Mouse (Mus musculus) limb, embryonic 13.5 days (tissue): ENCODE data around the gene Lrfn1. TPM values are rescaled to one million over a fixed set of nuclear protein-coding genes. Genes with fewer than 3 reads are reported as not detected.
A peak's percentile ranks its signal among the peaks of the same experiment; 100 is the strongest.

Source experiments
- ATAC-seq: fragments of 200-750 bp; cut with Nextera tagmentation; 2 replicates; pipeline ENCODE4 v1.8.0; 2017; ENCODE audit warnings: low read depth, moderate number of reproducible peaks, moderate TSS enrichment; ENCODE audit not compliant: low FRiP score
- H3K27ac ChIP-seq: fragments of 300-500 bp; sonication (generic); 2 replicates; pipeline ENCODE4 v1.5.1; 2015; ENCODE audit warnings: inconsistent platforms, mild to moderate bottlenecking, moderate library complexity
- H3K27me3 ChIP-seq: fragments of 300-500 bp; sonication (generic); 2 replicates; pipeline ENCODE4 v1.6.1; 2015; ENCODE audit warnings: mild to moderate bottlenecking, inconsistent platforms
- H3K36me3 ChIP-seq: fragments of 300-500 bp; sonication (generic); 2 replicates; pipeline ENCODE4 v1.6.1; 2015; ENCODE audit warnings: inconsistent platforms, mild to moderate bottlenecking, moderate library complexity
- H3K4me1 ChIP-seq: fragments of 300-500 bp; sonication (generic); 2 replicates; pipeline ENCODE4 v1.6.1; 2015; ENCODE audit warnings: inconsistent platforms
- H3K4me2 ChIP-seq: fragments of 300-500 bp; sonication (generic); replicated peaks from 2 replicates; pipeline ENCODE4 v1.6.1; 2015; ENCODE audit warnings: inconsistent platforms, mild to moderate bottlenecking, moderate library complexity
- H3K4me3 ChIP-seq: fragments of 300-500 bp; sonication (generic); 2 replicates; pipeline ENCODE4 v1.5.1; 2015; ENCODE audit warnings: moderate library complexity, mild to moderate bottlenecking, inconsistent platforms
- H3K9ac ChIP-seq: fragments of 300-500 bp; sonication (generic); 2 replicates; pipeline ENCODE4 v1.6.1; 2015; ENCODE audit warnings: mild to moderate bottlenecking, inconsistent platforms
- H3K9me3 ChIP-seq: fragments of 300-500 bp; sonication (generic); 2 replicates; pipeline ENCODE4 v1.6.1; 2016; ENCODE audit warnings: inconsistent platforms
- WGBS: fragments of 180-500 bp; shearing (Covaris S2); methylation state at CpG from one replicate; pipeline ENCODE4 v1.1.7; 2015; 5-methylcytosine and 5-hydroxymethylcytosine counted together
- polyA plus RNA-seq: library from polyadenylated mRNA; unstranded; fragments of >200 nt; fragmentation: Nextera tagmentation; extraction: Ambion mirVana; gene quantifications from 2 replicates; pipeline ENCODE4 v1.2.1, GENCODE M21; 2015

Gene Lrfn1
- polyA plus RNA-seq, 1 experiment from 2014 or later, result 5.0 TPM

DNA sequence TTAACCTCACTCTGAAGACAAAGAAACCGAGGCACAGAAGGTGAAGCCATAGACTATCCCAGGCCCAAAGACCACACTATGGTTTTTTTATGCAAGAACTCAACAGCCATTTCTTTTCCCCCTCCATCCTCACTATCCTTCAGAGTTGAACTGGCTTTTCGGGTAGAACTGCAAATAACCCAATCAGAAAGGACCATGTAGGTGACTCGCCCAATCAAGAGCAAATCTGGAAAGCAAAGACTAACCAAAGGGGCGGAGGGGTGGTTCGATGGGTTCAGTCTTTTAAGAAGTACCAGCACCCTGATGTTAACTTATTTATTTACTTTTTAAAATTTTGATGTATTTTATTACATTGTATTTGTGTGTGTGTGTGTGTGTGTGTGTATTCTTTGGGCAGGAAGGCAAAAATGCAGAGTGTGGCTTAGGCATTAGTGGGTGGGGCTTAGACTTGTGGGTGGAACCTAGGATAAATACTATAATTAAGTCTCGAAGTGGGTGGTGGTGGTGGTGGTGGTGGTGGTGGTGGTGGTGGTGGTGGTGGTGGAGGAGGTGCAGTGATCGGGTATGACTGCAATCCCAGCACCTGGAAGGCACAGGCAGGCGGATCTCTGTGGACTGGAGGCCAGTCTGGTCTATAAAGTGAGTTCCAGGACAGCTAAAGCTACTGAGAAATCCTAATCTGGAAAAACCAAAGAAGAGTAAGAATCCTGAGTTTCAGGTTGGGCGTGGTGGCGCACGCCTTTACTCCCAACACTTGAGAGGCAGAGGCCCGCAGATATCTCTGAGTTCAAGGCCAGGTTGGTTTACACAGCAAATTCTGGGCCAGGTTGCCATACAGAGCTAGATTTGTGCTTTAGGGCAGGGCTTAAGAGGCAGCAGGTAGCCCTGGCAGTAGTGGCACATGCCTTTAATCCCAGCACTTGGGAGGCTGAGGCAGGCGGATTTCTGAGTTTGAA lies 3.6 kb upstream of the Lrfn1 start:
- Histone ChIP-seq H3K4me3 (no peak overlapping the region), H3K4me2 (no peak overlapping the region), H3K36me3 (no peaks in the 10 kb centered on the region), H3K9me3 (no peaks in the 10 kb centered on the region), H3K27ac (no peak overlapping the region), H3K4me1 (peaks cover 9% of the 10 kb centered on the region), H3K27me3 (peaks cover 10% of the 10 kb centered on the region; the same call in 1 of the 2 replicates), H3K9ac (no peak overlapping the region)
- ATAC-seq, result no peak
- WGBS, result 64% methylated on average over 13 of the region's 13 CpGs

DNA sequence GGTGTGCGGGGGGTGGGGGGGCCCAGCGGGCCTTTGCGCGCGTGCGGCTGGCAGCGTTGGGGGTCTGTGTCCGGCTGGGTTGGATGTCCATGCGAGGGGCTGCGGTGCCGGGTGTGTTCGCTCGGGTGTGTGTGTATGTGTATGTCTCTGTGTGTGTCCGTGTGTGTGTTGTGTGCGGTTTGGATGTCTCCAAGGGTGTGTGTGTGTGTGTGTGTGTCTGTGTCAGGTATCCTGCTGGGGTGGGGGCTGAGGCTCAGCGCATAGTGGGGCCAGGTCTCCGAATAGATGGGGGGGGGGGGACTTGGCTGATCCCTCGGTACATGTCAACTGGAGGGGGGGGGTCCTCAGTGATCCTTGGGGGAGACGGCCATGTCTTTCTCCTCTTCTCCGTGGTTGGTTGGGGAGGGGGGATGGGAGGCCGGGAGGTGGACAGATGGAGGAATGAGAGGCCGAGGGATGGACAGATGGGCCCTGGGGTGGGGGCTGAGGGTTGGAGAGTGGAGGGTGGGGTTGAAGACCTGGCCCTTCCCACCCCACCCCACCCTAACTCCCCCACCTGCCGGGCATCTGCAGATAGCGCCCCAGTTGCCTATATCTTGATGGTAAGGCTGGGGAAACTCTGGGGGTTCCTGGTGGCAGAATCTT lies 703 bp downstream of the Lrfn1 start:
- Histone ChIP-seq H3K27me3 (no peaks in the 10 kb centered on the region), H3K27ac (no peak overlapping the region; the same call in 1 of the 2 replicates), H3K36me3 (peaks cover 30% of the 10 kb centered on the region), H3K4me2 (peak overlapping the region; percentile 92), H3K4me1 (peaks cover 12% of the 10 kb centered on the region), H3K4me3 (peak overlapping the region; percentile 86), H3K9ac (peak overlapping the region; percentile 90), H3K9me3 (no peaks in the 10 kb centered on the region)
- 3% methylated on average over 20 of the region's 24 CpGs for WGBS
- peak; percentile 22; the same call in 1 of the 2 replicates for ATAC-seq

DNA sequence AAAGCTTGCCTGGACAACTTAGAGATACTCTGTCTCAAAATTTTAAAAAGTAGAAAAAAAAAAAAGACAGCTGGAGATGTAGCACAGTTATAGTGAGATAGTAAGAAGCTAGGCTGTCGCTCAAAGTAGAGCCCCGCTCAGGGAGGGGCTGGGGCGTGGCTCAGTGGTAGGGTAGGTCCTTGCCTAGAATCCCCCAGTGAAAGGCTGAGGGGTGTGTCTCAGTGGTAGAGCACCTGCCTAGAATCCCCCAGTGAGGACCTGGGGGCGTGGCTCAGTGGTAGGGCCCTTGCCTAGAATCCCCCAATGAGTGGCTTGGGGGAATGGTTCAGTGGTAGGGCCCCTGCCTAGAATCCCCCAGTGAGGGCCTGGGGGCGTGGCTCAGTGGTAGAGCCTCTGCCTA lies 8.6 kb downstream of the Lrfn1 start:
- peaks cover 80% of the 10 kb centered on the region for H3K36me3 ChIP-seq
- no peaks in the 10 kb centered on the region for H3K9me3 ChIP-seq
- H3K4me1 ChIP-seq, result no peaks in the 10 kb centered on the region
- H3K4me3 ChIP-seq, result no peak overlapping the region
- 95% methylated on average over 4 of the region's 5 CpGs for WGBS
- ATAC-seq, result no peak
- H3K27me3 ChIP-seq, result no peaks in the 10 kb centered on the region
- no peak overlapping the region for H3K4me2 ChIP-seq
- H3K9ac ChIP-seq, result no peak overlapping the region
- no peak overlapping the region for H3K27ac ChIP-seq

DNA sequence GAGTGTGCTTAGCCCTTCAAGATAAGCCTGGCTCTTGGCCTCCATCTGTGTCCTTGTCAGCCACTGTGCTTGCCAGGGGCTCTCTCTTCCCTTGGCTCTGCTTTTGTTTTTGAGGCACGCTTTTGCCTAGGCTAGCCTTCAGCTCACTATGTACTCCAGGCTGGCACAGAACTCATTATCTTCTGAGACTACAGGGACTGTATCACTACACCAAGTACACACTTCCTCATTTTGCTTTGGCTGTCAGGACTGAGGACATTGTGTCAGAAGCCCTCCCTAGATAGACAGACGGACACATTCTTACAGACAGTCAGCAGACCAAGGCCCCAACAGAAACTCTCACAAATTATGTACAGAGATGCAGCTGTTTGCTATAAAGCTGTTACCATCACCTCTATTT lies 11.0 kb downstream of the Lrfn1 start:
- H3K9me3 ChIP-seq, result no peaks in the 10 kb centered on the region
- WGBS, result 93% methylated on average over 2 of the region's 2 CpGs
- H3K27ac ChIP-seq, result no peak overlapping the region
- no peak overlapping the region for H3K4me3 ChIP-seq
- H3K9ac ChIP-seq, result no peak overlapping the region
- peaks cover 13% of the 10 kb centered on the region for H3K4me1 ChIP-seq
- no peak for ATAC-seq
- peaks cover 15% of the 10 kb centered on the region for H3K27me3 ChIP-seq
- peaks cover 61% of the 10 kb centered on the region for H3K36me3 ChIP-seq
- no peak overlapping the region for H3K4me2 ChIP-seq

DNA sequence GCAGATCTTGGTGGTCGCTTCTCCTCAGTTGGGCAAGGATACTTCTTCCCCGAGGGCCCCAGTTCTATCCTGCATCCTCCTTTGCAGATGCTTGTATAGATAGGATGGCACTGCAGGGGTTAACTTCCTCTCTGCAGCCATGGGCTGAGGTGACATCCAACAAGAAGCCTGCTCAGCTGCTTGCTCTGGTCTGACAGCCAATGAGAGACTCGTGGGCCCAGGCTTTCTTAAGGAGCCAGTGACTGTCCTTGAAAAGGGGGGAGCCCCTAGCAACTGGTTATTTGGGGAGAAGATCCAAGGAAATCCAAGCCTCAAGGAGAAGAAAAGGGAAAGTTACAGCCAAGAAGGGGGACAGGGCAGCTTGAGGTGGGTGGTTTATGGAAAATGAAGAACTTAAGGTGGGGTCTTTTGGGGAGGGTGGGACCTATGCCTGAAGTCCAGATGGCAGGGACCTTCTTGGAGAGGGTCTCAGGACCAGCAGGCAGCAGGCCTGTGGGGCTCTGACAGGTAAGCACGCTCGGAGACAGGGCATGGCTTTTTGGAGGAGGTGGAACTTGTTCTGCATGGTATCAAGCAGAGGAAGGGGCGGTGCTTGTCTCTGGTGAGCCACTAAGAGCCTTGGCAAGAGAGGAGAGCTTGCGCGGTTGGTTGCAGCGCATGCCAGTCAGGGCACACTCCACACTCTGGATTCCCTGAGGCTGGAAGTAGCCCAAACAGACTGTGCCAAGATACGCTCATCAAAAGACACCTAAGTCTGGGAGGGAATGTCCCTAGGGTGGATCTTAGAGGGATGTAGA lies 12.8 kb downstream of the Lrfn1 start:
- Histone ChIP-seq H3K4me1 (peaks cover 15% of the 10 kb centered on the region), H3K9me3 (no peaks in the 10 kb centered on the region), H3K27me3 (peaks cover 21% of the 10 kb centered on the region), H3K4me2 (no peak overlapping the region), H3K36me3 (peaks cover 42% of the 10 kb centered on the region), H3K4me3 (no peak overlapping the region), H3K9ac (no peak overlapping the region), H3K27ac (no peak overlapping the region)
- no peak for ATAC-seq
- WGBS, result 61% methylated on average over 10 of the region's 10 CpGs

DNA sequence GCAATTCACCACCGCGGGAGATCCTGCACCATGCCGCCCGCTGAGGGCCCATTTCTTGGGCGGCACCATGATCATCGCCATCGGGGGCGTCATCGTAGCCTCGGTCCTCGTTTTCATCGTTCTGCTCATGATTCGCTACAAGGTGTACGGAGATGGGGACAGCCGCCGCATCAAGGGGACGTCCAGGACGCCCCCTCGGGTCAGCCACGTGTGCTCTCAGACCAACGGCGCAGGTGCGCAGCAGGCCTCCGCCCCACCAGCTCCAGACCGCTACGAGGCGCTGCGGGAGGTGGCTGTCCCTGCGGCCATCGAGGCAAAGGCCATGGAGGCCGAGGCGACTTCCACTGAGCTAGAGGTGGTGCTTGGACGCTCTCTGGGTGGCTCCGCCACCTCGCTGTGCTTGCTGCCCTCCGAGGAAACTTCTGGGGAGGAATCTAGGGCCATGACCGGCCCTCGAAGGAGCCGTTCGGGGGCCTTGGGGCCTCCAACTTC lies 15.0 kb downstream of the Lrfn1 start:
- Histone ChIP-seq H3K36me3 (peaks cover 22% of the 10 kb centered on the region), H3K9ac (peak overlapping the region; percentile 71), H3K4me2 (peak overlapping the region; percentile 91), H3K27ac (no peak overlapping the region), H3K4me3 (peak overlapping the region; percentile 55), H3K4me1 (peaks cover 15% of the 10 kb centered on the region), H3K9me3 (no peaks in the 10 kb centered on the region), H3K27me3 (peaks cover 21% of the 10 kb centered on the region)
- 18% methylated on average over 40 of the region's 40 CpGs for WGBS
- peak; percentile 3; the same call in 1 of the 2 replicates for ATAC-seq

DNA sequence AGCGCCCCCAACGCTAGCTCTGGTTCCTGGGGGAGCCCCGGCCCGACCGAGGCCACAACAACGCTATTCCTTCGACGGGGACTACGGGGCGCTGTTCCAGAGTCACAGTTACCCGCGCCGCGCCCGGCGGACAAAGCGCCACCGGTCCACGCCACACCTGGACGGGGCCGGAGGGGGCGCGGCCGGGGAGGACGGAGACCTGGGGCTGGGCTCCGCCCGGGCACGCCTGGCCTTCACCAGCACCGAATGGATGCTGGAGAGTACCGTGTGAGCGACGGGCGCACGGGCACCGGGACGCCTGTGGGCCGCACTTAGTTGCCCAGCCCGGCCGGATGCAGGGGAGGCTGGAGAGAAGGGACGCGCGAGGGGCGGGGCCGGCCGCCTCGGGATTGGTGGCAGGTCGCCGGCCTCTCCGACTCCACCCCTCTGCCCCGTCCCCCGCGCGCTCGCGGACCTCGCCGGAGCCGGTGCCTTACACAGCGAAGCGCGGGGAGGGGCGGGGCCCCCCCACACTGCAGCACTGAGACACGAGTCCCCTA lies 15.5 kb downstream of the Lrfn1 start:
- peak; percentile 82 for ATAC-seq

DNA sequence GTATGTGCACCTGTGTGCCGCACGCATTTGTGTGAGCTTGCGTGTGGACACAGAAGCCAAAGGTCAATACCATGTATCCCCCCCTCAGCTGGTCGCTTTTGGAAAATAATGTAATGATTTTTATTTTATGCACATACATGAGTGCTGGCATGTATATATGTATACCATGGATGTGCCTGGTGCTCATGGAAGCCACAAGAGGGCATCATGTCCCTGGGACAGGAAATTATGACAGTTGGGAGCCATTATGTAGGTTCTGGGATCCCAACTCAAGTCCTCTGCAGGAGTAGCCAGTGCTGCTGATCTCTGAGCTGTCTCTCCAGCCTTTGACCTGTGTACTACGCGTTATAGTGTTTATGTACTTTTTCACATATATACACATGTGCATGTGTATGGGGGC lies 24.4 kb downstream of the Lrfn1 start:
- Histone ChIP-seq H3K36me3 (no peaks in the 10 kb centered on the region), H3K9me3 (no peaks in the 10 kb centered on the region), H3K4me1 (peaks cover 5% of the 10 kb centered on the region; the same call in 1 of the 2 replicates), H3K27me3 (no peaks in the 10 kb centered on the region), H3K27ac (no peak overlapping the region), H3K4me2 (no peak overlapping the region), H3K9ac (no peak overlapping the region), H3K4me3 (no peak overlapping the region)
- no peak for ATAC-seq
- 87% methylated on average over 6 of the region's 6 CpGs for WGBS

More for the DNA sequence above, 15.5 kb downstream of the Lrfn1 start:
- no peaks in the 10 kb centered on the region for H3K9me3 ChIP-seq
- peaks cover 21% of the 10 kb centered on the region for H3K27me3 ChIP-seq
- peak overlapping the region; percentile 71 for H3K9ac ChIP-seq
- H3K36me3 ChIP-seq, result peaks cover 17% of the 10 kb centered on the region
- peak overlapping the region; percentile 91 for H3K4me2 ChIP-seq
- WGBS, result 1% methylated on average over 59 of the region's 63 CpGs
- peak overlapping the region; percentile 55 for H3K4me3 ChIP-seq
- H3K4me1 ChIP-seq, result peaks cover 15% of the 10 kb centered on the region
- H3K27ac ChIP-seq, result no peak overlapping the region

DNA sequence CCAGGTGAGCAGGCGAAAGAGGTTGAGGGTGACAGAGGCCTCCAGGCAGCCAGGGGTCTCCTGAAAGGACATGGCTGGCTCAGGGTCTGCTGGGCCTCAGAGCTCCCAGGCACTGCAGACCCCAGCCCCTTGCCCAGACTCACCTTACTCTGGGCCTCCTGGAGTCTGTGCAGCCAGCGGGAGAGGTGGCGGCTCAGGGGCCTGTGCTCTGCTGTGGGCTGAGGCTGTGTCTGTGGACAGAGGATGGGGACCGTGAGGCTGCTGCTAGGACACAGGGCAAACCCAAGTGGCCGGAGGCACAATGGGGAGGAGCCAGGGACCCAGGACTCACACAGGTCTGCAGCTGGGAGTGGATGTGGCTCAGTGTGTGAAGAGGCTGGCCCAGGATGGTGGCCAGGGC lies 25.6 kb downstream of the Lrfn1 start:
- no peak overlapping the region for H3K27ac ChIP-seq
- H3K4me2 ChIP-seq, result no peak overlapping the region
- H3K9me3 ChIP-seq, result no peaks in the 10 kb centered on the region
- WGBS, result 80% methylated on average over 5 of the region's 5 CpGs
- no peak overlapping the region for H3K9ac ChIP-seq
- H3K4me1 ChIP-seq, result peaks cover 5% of the 10 kb centered on the region; the same call in 1 of the 2 replicates
- H3K36me3 ChIP-seq, result no peaks in the 10 kb centered on the region
- no peaks in the 10 kb centered on the region for H3K27me3 ChIP-seq
- H3K4me3 ChIP-seq, result no peak overlapping the region
- no peak for ATAC-seq

DNA sequence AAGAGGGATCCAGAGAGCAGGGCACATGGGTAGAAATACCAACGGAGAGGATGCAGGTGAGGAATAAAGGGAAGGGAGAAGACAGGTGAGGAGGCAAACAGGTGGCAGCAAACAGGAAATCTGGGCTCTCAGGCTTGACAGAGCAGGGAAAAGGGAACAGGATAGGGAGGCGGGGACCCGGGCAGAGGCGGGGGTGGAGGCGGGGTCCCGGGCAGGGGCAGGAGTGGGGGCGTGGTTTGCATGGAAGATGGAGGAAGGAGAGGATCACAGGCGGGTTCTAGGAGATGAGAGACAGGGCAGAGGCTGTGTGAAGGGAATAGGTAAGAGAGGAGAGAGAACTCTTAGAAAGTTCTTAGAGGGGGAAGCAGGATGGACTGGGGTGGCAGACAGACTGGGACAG lies 27.1 kb downstream of the Lrfn1 start:
- Histone ChIP-seq H3K27ac (no peak overlapping the region), H3K4me1 (peaks cover 5% of the 10 kb centered on the region; the same call in 1 of the 2 replicates), H3K9ac (no peak overlapping the region), H3K36me3 (no peaks in the 10 kb centered on the region), H3K9me3 (no peaks in the 10 kb centered on the region), H3K27me3 (no peaks in the 10 kb centered on the region), H3K4me2 (no peak overlapping the region), H3K4me3 (no peak overlapping the region)
- WGBS, result 8% methylated on average over 8 of the region's 8 CpGs
- no peak for ATAC-seq

DNA sequence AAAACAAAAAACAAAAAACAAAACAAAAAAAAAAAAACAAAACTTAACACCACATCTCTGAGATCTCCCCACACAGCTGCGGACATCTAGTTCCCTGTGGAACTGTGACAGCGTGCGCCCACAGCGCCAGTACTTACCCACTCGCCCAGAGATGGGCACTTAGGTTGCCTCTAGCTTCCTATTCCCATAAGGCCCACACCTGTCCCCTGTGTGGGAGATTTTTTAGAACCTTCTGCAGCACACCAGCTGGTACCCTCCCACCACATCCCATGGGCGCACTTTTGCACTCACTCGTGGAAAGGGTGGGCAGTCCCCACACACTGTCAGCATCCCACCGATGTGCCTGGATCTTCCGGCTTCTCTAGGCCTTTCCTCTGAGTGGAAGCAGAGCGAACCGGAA lies 31.1 kb downstream of the Lrfn1 start:
- H3K4me2 ChIP-seq, result no peak overlapping the region
- WGBS, result 87% methylated on average over 11 of the region's 11 CpGs
- H3K36me3 ChIP-seq, result no peaks in the 10 kb centered on the region
- H3K27me3 ChIP-seq, result peaks cover 6% of the 10 kb centered on the region
- H3K9me3 ChIP-seq, result no peaks in the 10 kb centered on the region
- no peak for ATAC-seq
- peaks cover 8% of the 10 kb centered on the region for H3K4me1 ChIP-seq
- no peak overlapping the region for H3K27ac ChIP-seq
- H3K9ac ChIP-seq, result no peak overlapping the region
- no peak overlapping the region for H3K4me3 ChIP-seq
